Mouse (Mus musculus) lung, embryonic 15.5 days (tissue): ENCODE measurements around the gene Olfr418. TPM values are rescaled to one million over a fixed set of nuclear protein-coding genes. Genes with fewer than 3 reads are reported as not detected.
"Not testable (repeated sequence)": the region's sequence is repeated elsewhere in the genome, so short reads cannot be mapped to it uniquely, and the experiment has no call there.

Experiments
- ATAC-seq: fragments of 200-750 bp; cut with Nextera tagmentation; 2 replicates; pipeline ENCODE4 v1.8.0; 2017; ENCODE audit warnings: moderate number of reproducible peaks, borderline replicate concordance; ENCODE audit not compliant: low FRiP score, low TSS enrichment; ENCODE audit errors: extremely low read depth
- H3K27ac ChIP-seq: fragments of 300-500 bp; sonication (generic); 2 replicates; pipeline ENCODE4 v1.5.1; 2015; ENCODE audit warnings: moderate library complexity, mild to moderate bottlenecking, inconsistent platforms
- H3K27me3 ChIP-seq: fragments of 300-500 bp; sonication (generic); 2 replicates; pipeline ENCODE4 v1.6.1; 2015; ENCODE audit warnings: inconsistent platforms
- H3K36me3 ChIP-seq: fragments of 300-500 bp; sonication (generic); 2 replicates; pipeline ENCODE4 v1.6.1; 2015; ENCODE audit warnings: inconsistent platforms
- H3K4me1 ChIP-seq: fragments of 300-500 bp; sonication (generic); 2 replicates; pipeline ENCODE4 v1.6.1; 2015; ENCODE audit warnings: inconsistent platforms
- H3K4me2 ChIP-seq: fragments of 300-500 bp; sonication (generic); 2 replicates; pipeline ENCODE4 v1.6.1; 2015; ENCODE audit warnings: inconsistent platforms, mild to moderate bottlenecking, moderate library complexity
- H3K4me3 ChIP-seq: fragments of 300-500 bp; sonication (generic); 2 replicates; pipeline ENCODE4 v1.5.1; 2015; ENCODE audit warnings: mild to moderate bottlenecking, inconsistent platforms
- H3K9ac ChIP-seq: fragments of 300-500 bp; sonication (generic); 2 replicates; pipeline ENCODE4 v1.6.1; 2015; ENCODE audit warnings: inconsistent platforms
- H3K9me3 ChIP-seq: fragments of 300-500 bp; sonication (generic); 2 replicates; pipeline ENCODE4 v1.6.1; 2016; ENCODE audit warnings: inconsistent platforms
- WGBS: fragments of 180-500 bp; shearing (Covaris S2); methylation state at CpG from one replicate; pipeline ENCODE4 v1.1.7; 2015; 5-methylcytosine and 5-hydroxymethylcytosine counted together
- polyA plus RNA-seq: library from polyadenylated mRNA; unstranded; fragments of >200 nt; fragmentation: Nextera tagmentation; extraction: Ambion mirVana; gene quantifications from 2 replicates; pipeline ENCODE4 v1.2.1, GENCODE M21; 2015

Olfr418 gene
- not detected in 2 replicates for polyA plus RNA-seq

DNA sequence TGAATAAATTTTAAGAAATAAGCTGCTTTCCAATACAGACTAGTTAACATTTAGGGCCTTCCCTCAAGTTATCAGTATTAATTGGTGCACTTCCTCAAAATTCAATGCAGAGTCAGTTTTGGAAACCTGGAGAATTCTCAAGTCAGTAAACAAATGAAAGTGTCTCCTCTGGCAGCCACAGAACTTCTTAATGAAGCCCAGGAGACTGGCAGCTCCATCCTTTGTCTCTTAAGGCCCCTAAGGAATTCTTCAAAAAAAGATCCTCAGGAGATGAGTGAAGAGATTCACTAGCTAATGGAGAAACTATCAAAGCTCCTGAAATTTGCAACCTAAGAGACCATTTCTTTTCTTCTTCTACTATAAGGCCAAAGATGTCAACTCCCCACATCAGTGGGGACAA, at the start of gene Olfr418:
Gene Olfr418, plus strand, starts transcription at position 301 of the 400 bp plus-strand sequence.
- ATAC-seq = no peak

GRCm38 (mm10) chr1:173216481-173216880, 49.3 kb upstream of the Olfr418 start:
- no peak overlapping the region for H3K27ac ChIP-seq
- H3K9me3 ChIP-seq = no peaks in the 10 kb centered on the region
- H3K4me1 ChIP-seq = no peaks in the 10 kb centered on the region
- 83% methylated on average over 3 of the region's 3 CpGs for WGBS
- no peak overlapping the region for H3K4me2 ChIP-seq
- H3K27me3 ChIP-seq = no peaks in the 10 kb centered on the region
- no peak for ATAC-seq
- no peak overlapping the region for H3K4me3 ChIP-seq
- no peak overlapping the region for H3K9ac ChIP-seq
- H3K36me3 ChIP-seq = no peaks in the 10 kb centered on the region

More for the DNA sequence above, at the start of gene Olfr418:
- H3K27me3 ChIP-seq = no peaks in the 10 kb centered on the region
- H3K9ac ChIP-seq = no peak within 1 kb of the TSS
- H3K4me2 ChIP-seq = no peak within 1 kb of the TSS
- H3K27ac ChIP-seq = no peak within 1 kb of the TSS
- H3K9me3 ChIP-seq = no peaks in the 10 kb centered on the region
- no peak within 1 kb of the TSS for H3K4me3 ChIP-seq
- no peaks in the 10 kb centered on the region for H3K36me3 ChIP-seq
- H3K4me1 ChIP-seq = no peaks in the 10 kb centered on the region

- H3K27me3 ChIP-seq = no peaks in the 10 kb centered on the region
- no peak within 1 kb of the TSS for H3K4me2 ChIP-seq
- H3K9me3 ChIP-seq = no peaks in the 10 kb centered on the region
- 71% methylated on average over 2 of the region's 2 CpGs for WGBS
- ATAC-seq = no peak
- H3K36me3 ChIP-seq = no peaks in the 10 kb centered on the region
- no peak within 1 kb of the TSS for H3K4me3 ChIP-seq
- H3K27ac ChIP-seq = no peak within 1 kb of the TSS
- H3K4me1 ChIP-seq = no peaks in the 10 kb centered on the region
- no peak within 1 kb of the TSS for H3K9ac ChIP-seq
Observed at GRCm38 (mm10) chr1:173227081-173227480, 38.7 kb upstream of the Olfr418 start, which contains the start of gene Fcer1a. TSS of gene Fcer1a (minus strand) at chr1:173227214.

- H3K27ac ChIP-seq, H3K36me3 ChIP-seq, H3K27me3 ChIP-seq, H3K4me3 ChIP-seq, H3K4me1 ChIP-seq, ATAC-seq, H3K4me2 ChIP-seq, H3K9me3 ChIP-seq, H3K9ac ChIP-seq: not testable (repeated sequence)
- WGBS = 73% methylated on average over 1 of the region's 1 CpGs
Observed at GRCm38 (mm10) chr1:173237004-173237403, 28.8 kb upstream of the Olfr418 start.

DNA sequence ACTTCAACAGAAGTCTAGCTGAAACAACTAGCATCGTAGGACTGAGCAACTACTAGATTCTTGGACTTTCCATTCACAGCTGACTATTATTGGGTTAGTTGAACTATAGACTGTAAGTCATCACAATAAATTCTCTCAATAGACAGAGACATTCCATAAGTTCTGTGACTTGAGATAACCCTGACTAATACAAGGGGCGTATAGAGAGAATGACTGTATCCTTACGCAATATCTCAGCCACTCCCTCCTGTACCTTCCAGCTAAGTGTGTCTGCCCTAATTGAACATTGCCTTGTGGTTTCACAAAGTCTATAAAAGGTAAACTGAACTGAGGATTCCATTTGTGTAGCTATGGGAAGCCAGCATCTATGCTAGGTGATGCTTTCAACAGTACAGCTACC, 15.9 kb upstream of the Olfr418 start:
- H3K27ac ChIP-seq = no peak overlapping the region
- H3K9me3 ChIP-seq = no peaks in the 10 kb centered on the region
- no peaks in the 10 kb centered on the region for H3K4me1 ChIP-seq
- no peak overlapping the region for H3K4me3 ChIP-seq
- no peaks in the 10 kb centered on the region for H3K27me3 ChIP-seq
- ATAC-seq = no peak
- 78% methylated on average over 3 of the region's 3 CpGs for WGBS
- H3K4me2 ChIP-seq = no peak overlapping the region
- no peak overlapping the region for H3K9ac ChIP-seq
- H3K36me3 ChIP-seq = no peaks in the 10 kb centered on the region

GRCm38 (mm10) chr1:173277677-173278076, 11.9 kb downstream of the Olfr418 start, which contains the start of gene Mptx2:
TSS of gene Mptx2 (minus strand) at chr1:173277777.
- WGBS = 68% methylated on average over 3 of the region's 3 CpGs
- Histone ChIP-seq H3K27me3 (no peaks in the 10 kb centered on the region), H3K9ac (no peak within 1 kb of the TSS), H3K27ac (no peak within 1 kb of the TSS), H3K4me2 (no peak within 1 kb of the TSS), H3K4me1 (no peaks in the 10 kb centered on the region), H3K4me3 (no peak within 1 kb of the TSS), H3K9me3 (no peaks in the 10 kb centered on the region), H3K36me3 (no peaks in the 10 kb centered on the region)
- no peak for ATAC-seq

- H3K4me1 ChIP-seq, H3K27ac ChIP-seq, H3K36me3 ChIP-seq, H3K27me3 ChIP-seq, H3K4me3 ChIP-seq, H3K9me3 ChIP-seq, H3K4me2 ChIP-seq, H3K9ac ChIP-seq, ATAC-seq: not testable (repeated sequence)
- WGBS = 29% methylated on average over 3 of the region's 3 CpGs
Observed at GRCm38 (mm10) chr1:173302795-173303194, 37.0 kb downstream of the Olfr418 start.

- H3K36me3 ChIP-seq = not testable (repeated sequence)
Observed at GRCm38 (mm10) chr1:173313535-173314050, 47.8 kb downstream of the Olfr418 start.

DNA sequence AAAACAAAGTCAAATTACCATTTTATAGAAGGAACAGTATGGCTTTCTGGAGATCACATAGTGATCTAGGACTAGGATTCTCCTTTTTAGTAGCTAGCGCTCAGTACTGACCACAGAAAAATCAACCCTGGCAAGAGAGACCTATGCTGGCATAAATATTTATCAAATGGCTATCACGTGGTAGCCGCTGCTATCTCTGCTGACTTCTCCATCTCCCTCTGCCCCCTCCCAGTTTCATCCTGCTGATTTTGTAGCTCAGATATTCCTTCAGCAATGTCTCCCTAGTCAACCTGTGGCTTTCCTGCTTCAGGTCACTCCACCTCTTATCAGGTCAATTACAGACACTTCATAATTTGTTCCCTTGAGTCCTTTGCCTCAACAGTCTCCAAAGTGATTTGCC, 49.9 kb downstream of the Olfr418 start:
- H3K27me3 ChIP-seq = no peaks in the 10 kb centered on the region
- H3K9ac ChIP-seq = no peak overlapping the region
- H3K27ac ChIP-seq = no peak overlapping the region
- ATAC-seq = no peak
- no peak overlapping the region for H3K4me3 ChIP-seq
- no peak overlapping the region for H3K4me2 ChIP-seq
- no peaks in the 10 kb centered on the region for H3K36me3 ChIP-seq
- no peaks in the 10 kb centered on the region for H3K9me3 ChIP-seq
- no peaks in the 10 kb centered on the region for H3K4me1 ChIP-seq
- WGBS = 56% methylated on average over 3 of the region's 3 CpGs

More at GRCm38 (mm10) chr1:173313535-173314050, 47.8 kb downstream of the Olfr418 start:
- H3K4me3 ChIP-seq, H3K4me2 ChIP-seq, H3K27me3 ChIP-seq, H3K9ac ChIP-seq, ATAC-seq, H3K27ac ChIP-seq, H3K4me1 ChIP-seq, H3K9me3 ChIP-seq: not testable (repeated sequence)
- WGBS = 47% methylated on average over 7 of the region's 7 CpGs

GRCm38 (mm10) chr1:173317925-173318477, 52.2 kb downstream of the Olfr418 start:
- Histone ChIP-seq H3K4me1 (no peaks in the 10 kb centered on the region), H3K4me3 (no peak overlapping the region), H3K9me3 (no peaks in the 10 kb centered on the region), H3K9ac (no peak overlapping the region), H3K36me3 (no peaks in the 10 kb centered on the region), H3K27me3 (no peaks in the 10 kb centered on the region), H3K27ac (no peak overlapping the region), H3K4me2 (no peak overlapping the region)
- 86% methylated on average over 2 of the region's 2 CpGs for WGBS
- no peak for ATAC-seq

DNA sequence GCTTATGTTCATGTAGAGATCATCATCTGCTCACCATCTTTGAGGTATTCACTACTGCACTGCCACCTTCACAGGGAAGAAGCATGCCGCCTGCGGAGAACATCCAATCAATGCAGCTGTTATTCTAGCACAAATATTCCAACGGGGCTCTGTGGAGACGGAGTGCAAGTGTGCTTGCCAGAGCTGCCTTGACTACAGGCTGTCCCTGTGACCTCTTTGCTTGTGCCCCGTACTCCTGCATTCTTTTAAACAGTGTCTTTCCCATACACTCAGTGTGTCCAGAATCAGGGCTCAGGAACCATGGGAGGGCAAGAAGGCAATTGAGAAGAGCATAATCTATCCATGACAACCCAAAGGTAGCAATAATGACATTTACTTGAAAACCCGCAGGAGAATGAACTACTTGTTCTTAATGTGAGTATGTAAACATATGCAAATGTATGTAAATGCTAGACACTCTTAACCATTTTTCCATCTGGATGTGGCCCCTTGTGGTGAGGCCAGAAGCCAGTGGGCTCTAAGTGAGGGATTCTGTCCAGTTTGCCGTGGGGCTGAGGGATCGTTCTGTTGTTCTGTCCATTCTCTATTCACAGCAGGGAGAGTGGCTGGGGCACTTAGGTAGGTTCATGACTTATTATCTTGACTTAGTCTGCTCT, 55.9 kb downstream of the Olfr418 start:
- H3K4me1 ChIP-seq = no peaks in the 10 kb centered on the region
- H3K4me3 ChIP-seq = no peak overlapping the region
- no peaks in the 10 kb centered on the region for H3K9me3 ChIP-seq
- no peak for ATAC-seq
- no peak overlapping the region for H3K4me2 ChIP-seq
- H3K36me3 ChIP-seq = no peaks in the 10 kb centered on the region
- no peak overlapping the region for H3K27ac ChIP-seq
- H3K27me3 ChIP-seq = no peaks in the 10 kb centered on the region
- H3K9ac ChIP-seq = no peak overlapping the region
- 61% methylated on average over 8 of the region's 8 CpGs for WGBS

GRCm38 (mm10) chr1:173322249-173322627, 56.4 kb downstream of the Olfr418 start:
- Histone ChIP-seq H3K27ac (no peak overlapping the region), H3K4me1 (no peaks in the 10 kb centered on the region), H3K36me3 (no peaks in the 10 kb centered on the region), H3K9ac (no peak overlapping the region), H3K9me3 (no peaks in the 10 kb centered on the region), H3K4me2 (no peak overlapping the region), H3K27me3 (no peaks in the 10 kb centered on the region), H3K4me3 (no peak overlapping the region)
- ATAC-seq = no peak
- WGBS = 57% methylated on average over 6 of the region's 6 CpGs
